Mouse (Mus musculus): ENCODE results near the gene Clps.

The Clps gene

GRCm38 (mm10) chr17:28553040-28553793, 7.3 kb downstream of the Clps start:
- DNase-seq, result peak; percentile 89

DNA sequence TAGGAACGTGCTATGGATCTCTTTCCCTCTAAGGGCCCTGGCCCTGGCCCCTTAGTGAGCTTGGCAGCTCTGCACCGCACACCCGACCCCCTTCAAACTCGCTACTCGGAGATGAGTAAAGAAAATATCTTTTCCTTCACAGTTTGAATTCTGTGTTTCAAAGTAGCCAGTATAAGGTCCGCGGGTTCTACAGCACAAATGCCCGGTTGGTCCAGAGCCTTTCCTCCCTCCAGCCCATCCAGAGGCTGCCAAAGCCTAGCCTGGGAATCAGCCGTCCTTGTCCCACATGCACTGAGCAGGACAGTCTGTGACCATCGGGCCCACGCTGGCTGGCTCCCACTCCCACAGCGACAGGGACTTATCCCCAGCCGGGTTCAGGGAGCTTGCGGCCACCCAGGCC, 11.5 kb downstream of the Clps start, which contains the start of gene Clpsl2:
Gene Clpsl2 (plus strand): TSS at position 301 of the 400 bp plus-strand sequence.
- no peak for DNase-seq

GRCm38 (mm10) chr17:28548550-28548949, 12.0 kb downstream of the Clps start:
- DNase-seq, result no peak

DNA sequence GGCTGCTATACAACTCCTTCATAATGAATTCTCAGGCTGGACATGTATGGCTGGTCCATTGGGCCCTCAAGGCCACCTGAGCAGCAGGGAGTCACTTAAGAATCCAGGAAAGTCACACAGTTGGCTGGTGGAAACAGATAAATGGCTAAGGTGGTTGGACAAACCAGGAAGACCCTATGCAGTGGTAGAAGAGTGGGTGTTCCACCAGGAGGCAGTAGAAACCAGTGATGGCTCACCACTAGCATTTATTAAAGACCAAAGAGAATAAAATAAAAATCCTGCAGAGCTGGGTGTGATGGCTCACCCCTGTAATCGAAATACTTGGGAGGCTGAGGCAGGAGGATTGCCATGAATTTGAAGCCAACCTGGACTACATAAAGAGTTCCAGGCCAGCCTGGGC, 13.6 kb downstream of the Clps start:
- DNase-seq, result peak; percentile 48

- DNase-seq, result no peak
Measured at GRCm38 (mm10) chr17:28537881-28538280, 22.7 kb downstream of the Clps start.

- DNase-seq, result no peak
Measured at GRCm38 (mm10) chr17:28533327-28533726, 27.2 kb downstream of the Clps start.

- no peak for DNase-seq
Measured at GRCm38 (mm10) chr17:28532557-28532956, 28.0 kb downstream of the Clps start.

DNA sequence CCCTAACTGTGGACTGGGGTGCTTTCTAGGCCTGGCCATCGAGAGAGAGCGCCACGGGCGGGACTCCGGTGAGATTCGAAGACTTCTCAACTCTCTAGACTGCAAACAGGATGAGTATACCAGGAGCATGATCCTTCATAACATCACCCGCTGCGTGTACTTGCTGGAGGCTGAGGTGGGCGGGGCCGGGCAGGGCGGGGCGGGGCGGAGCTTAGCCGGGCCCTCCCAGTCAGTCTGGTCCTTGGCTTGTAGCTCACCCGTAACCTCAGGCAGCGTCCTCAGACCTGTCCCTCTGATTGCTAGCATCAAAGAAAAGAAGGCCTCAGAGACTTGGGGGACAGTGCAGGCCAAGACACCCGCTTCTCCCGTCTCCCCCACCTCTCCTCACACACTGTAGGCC, 28.6 kb downstream of the Clps start:
- no peak for DNase-seq

- DNase-seq, result no peak
Measured at GRCm38 (mm10) chr17:28530506-28530905, 30.1 kb downstream of the Clps start, which contains the start of gene Armc12. Gene Armc12, plus strand, starts transcription at chr17:28530806.

- no peak for DNase-seq
Measured at GRCm38 (mm10) chr17:28529116-28529515, 31.4 kb downstream of the Clps start.

GRCm38 (mm10) chr17:28528043-28528351, 32.6 kb downstream of the Clps start:
- peak; percentile 92 for DNase-seq

GRCm38 (mm10) chr17:28527184-28528042, 33.2 kb downstream of the Clps start:
- peak; percentile 25 for DNase-seq

DNA sequence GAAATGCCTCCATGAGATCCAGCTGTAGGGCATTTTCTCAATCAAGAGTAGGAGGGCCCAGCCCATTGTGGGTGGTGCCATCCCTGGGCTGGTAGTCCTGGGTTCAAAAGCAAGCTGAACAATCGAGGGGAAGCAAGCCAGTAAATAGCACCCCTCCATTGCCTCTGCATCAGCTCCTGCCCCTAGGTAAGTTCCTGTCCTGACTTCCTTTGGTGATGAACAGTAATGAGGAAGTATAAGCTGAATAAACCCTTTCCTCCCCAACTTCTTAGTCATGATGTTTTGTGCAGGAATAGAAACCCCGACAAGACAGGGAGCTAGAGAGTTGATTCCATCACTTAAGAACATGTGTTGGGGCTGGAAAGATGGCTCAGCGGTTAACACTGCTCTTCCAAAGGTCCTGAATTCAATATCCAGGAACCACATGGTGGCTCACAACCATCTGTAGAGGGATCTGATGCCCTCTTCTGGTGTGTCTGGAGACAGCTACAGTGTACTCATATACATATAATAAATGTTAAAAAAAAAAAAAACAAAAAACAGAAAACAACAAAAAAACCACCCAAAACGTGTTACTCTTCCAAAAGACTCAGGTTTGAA, 35.6 kb downstream of the Clps start:
- DNase-seq, result peak; percentile 26

- peak; percentile 36 for DNase-seq
Measured at GRCm38 (mm10) chr17:28524009-28524695, 36.4 kb downstream of the Clps start.

DNA sequence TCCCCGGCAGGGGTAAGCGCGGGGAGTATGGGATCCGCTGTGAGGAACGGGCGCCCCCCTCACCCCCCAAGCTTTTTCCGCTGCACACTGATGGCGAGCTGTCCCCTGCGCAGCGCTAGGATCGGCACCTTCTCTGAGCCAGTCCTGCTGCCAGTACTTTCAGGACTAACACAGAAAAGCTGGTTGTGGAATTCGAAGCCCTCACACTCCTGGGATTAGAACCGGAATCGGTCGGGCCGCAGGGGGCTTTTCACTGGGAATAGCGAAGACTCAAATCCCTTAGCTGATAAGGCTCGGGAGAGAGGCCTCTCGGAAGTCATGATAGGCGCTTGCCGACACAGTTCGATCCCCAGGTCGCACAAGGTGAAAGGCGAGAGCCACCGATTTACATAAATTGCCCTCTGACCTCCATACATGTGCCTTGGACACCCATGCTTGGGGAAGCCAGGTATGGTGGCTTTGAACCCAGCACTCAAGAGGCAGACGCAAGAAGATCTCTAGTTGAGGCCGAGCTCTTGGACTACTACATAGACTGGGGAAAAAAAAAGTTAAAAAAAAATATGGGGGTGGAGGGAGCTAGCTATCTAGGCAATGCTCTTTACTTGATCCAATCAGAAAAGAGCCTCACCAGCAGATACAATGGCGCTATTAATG, 37.1 kb downstream of the Clps start:
- no peak for DNase-seq

- DNase-seq, result peak; percentile 99
Measured at GRCm38 (mm10) chr17:28522623-28523354, 37.8 kb downstream of the Clps start.

DNA sequence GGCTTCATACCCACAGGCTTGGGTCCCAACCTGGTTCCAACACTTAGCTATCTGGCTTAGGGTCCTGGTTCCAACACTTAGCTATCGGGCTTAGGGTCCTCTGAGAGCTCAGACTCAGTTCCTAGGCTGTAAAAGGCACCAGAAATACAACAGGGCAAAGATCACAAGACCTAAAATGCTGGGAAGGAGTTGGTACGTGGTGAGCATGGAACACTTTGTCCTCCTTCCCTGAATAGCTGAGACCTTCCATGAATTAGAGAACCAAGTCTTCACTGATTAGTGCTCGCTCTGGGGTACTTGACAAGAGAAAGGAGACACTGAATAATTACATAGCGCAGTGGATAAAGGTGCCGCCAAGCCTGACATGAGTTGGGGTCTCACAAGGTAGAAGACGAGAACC, 38.6 kb downstream of the Clps start:
- no peak for DNase-seq

DNA sequence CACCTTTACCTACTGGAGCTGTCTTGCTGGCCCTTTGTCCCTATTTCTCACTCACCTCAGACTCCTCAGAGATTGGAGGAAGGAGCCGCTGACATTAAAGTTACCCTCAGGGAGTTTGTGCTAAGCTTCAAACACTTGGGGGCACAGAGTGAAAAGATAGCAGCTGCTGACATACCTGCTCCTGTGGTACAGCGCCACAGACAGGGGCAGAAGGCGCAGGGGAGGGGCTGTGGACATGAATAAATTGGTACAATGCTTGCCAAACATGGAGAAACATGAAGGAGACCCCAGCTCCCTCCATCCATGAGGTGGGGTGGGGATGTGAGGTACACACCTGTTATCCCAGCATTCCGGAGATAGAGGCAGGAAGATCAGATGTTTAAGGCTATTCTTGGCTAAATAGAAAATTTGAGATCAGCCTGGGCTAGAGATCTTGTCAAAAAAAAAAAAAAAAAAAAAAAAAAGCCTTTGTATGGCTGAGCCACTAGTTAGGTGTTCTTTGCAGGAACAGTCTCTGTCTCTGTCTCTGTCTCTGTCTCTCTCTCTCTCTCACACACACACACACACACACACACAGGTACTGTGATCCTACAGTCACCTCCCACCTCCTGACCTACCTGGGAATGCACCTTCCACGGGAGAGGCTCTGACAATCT, 39.4 kb downstream of the Clps start:
- no peak for DNase-seq

GRCm38 (mm10) chr17:28520561-28520960, 40.0 kb downstream of the Clps start:
- DNase-seq, result no peak

- peak; percentile 64 for DNase-seq
Measured at GRCm38 (mm10) chr17:28519827-28520226, 40.7 kb downstream of the Clps start.

GRCm38 (mm10) chr17:28518615-28519071, 41.9 kb downstream of the Clps start:
- DNase-seq, result peak; percentile 64

Data from lung, postnatal 36 days (tissue).